Mouse (Mus musculus) gastrocnemius, adult 2 months (tissue): ENCODE measurements around the gene Dennd5b. TPM values are rescaled to one million over a fixed set of nuclear protein-coding genes. Genes with fewer than 3 reads are reported as not detected.

Experiments
- DNase-seq: peaks from one replicate; pipeline ENCODE4 v3.0.0; 2022
- H3K27ac ChIP-seq: fragments of 200-600 bp; 2 replicates; pipeline ENCODE4 v1.8.1; 2022; ENCODE audit warnings: mild to moderate bottlenecking
- H3K4me3 ChIP-seq: fragments of 200-600 bp; 2 replicates; pipeline ENCODE4 v1.8.1; 2022; ENCODE audit warnings: mild to moderate bottlenecking, moderate library complexity
- CTCF ChIP-seq: fragments of 200-600 bp; IDR thresholded peaks from 2 replicates; pipeline ENCODE4 v1.8.1; 2022; ENCODE audit warnings: antibody characterized with exemption, mild to moderate bottlenecking, moderate library complexity
- intact Hi-C: fragments of 180-260 bp; cut with DNase I; formaldehyde crosslinking; loops from one replicate; pipeline ENCODE4 v1.15.1; 2025
- total RNA-seq, 2 experiments: library from RNA; stranded (reverse); gene quantifications; 2 replicates each; pipeline ENCODE4 v1.2.3; 2021

Dennd5b gene
- total RNA-seq, 2 experiments from 2014 or later = 4.8 to 9.1 TPM

DNA sequence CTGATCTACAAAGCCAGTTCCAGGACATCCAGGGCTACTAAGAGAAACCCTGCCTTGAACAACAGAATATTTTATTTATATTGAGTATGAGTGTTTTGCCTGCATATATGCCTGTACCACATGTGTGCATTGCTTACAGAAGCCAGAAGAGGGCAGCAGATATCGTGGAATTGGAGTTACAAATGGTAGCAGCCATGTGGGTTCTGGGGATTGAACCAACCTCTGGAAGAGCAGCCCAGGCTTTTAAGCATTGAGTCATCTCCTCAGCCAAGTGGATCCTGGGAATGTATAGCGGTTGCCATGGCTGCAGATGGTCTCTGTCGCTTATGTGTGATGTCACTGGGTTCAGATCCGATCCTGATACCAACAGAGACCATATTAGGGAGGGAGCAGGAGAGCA is 25.2 kb upstream of the Dennd5b start:
- DNase-seq = peak; percentile 29
- peak; percentile 72 for TF ChIP-seq CTCF
- Histone ChIP-seq H3K27ac (no peak overlapping the region), H3K4me3 (no peak overlapping the region)
- intact Hi-C loops = loop anchor here (5.0 kb wide), 1 partner anchor 181 kb away; the partner anchor contains the start of gene Resf1

- Histone ChIP-seq H3K4me3 (no peak overlapping the region), H3K27ac (no peak overlapping the region)
- intact Hi-C loops = no loop called here
- no peak for DNase-seq
- TF ChIP-seq CTCF = no peak
Observed at GRCm38 (mm10) chr6:149123042-149123441, 21.6 kb upstream of the Dennd5b start.

DNA sequence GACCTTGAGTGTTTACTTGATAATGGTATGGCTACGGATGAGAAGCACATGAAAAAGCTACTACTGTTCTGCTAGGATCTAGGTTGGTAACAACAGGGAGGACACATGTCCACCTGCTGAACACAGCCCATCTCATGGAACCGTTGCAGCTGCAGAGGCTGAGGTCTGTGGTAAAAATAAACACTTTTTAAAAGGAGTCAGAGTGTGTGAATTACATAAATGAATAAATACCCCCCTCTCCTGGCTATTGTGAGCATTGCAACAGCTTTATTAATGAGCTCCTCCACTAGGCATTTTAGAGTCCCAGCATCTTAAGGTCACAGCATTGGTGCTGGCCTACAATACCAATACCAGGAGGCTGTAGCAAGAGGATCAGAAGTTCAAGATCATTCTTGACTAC is 18.4 kb upstream of the Dennd5b start:
- Histone ChIP-seq H3K4me3 (no peak overlapping the region), H3K27ac (peak overlapping the region; percentile 74)
- peak; percentile 82 for TF ChIP-seq CTCF
- peak; percentile 26 for DNase-seq
- intact Hi-C loops = loop anchor here (1.0 kb wide), 2 partner anchors 62 to 110 kb away; no protein-coding TSS in a partner anchor

GRCm38 (mm10) chr6:149118935-149119334 is 17.5 kb upstream of the Dennd5b start:
- Histone ChIP-seq H3K27ac (peak overlapping the region; percentile 74), H3K4me3 (no peak overlapping the region)
- peak; percentile 54 for DNase-seq
- TF ChIP-seq CTCF = peak; percentile 14; the same call in 1 of the 2 replicates
- intact Hi-C loops = loop anchor here (1.0 kb wide), 1 partner anchor 61 kb away; no protein-coding TSS in a partner anchor

DNA sequence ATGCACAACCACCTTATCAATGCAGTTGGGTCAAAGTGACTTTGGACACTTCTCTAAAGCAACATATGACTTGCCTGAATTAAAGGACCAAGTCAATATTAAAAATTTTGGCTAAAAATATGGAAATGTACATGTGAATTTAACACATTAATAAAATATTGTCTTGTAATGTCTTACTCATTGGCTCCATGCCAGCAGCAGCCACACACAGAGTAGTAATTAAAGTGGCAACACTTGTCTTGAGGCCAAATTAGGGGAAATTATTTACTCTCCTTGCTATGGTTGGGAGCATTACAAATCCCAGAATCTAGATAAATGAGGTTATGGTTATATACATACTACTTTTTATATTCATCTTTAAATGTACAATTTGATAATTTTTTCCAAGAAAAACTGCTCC is 15.5 kb upstream of the Dennd5b start:
- no peak for TF ChIP-seq CTCF
- no peak for DNase-seq
- intact Hi-C loops = no loop called here

GRCm38 (mm10) chr6:149108909-149109308 is 7.4 kb upstream of the Dennd5b start:
- intact Hi-C loops = no loop called here
- TF ChIP-seq CTCF = no peak
- Histone ChIP-seq H3K27ac (no peak overlapping the region), H3K4me3 (no peak overlapping the region)
- DNase-seq = no peak

More for the DNA sequence above, 15.5 kb upstream of the Dennd5b start:
- H3K4me3 ChIP-seq = no peak overlapping the region
- no peak overlapping the region for H3K27ac ChIP-seq

DNA sequence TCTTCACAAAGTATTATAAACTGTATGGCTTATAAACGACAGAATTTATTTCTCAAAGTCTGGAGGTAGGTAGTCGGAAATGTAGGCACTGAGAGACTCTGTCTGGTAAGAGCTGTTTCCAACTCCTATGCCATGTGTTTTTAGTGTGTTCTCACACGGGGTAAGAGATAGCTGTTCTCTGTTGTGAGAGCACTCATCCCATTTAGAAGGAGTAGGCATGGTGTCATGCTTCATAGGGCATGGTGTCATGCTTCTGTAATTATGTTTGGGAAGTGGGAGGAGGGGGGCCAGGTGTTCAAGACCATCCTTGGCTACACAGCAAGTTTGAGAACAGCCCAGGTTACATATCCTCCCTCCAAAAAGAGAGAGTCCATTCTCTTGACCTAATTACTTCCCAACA is 6.1 kb upstream of the Dennd5b start:
- Histone ChIP-seq H3K4me3 (no peak overlapping the region), H3K27ac (no peak overlapping the region)
- no peak for DNase-seq
- intact Hi-C loops = no loop called here
- TF ChIP-seq CTCF = no peak

- H3K27ac ChIP-seq = no peak overlapping the region
Observed at GRCm38 (mm10) chr6:149103451-149103850, 2.0 kb upstream of the Dennd5b start.

DNA sequence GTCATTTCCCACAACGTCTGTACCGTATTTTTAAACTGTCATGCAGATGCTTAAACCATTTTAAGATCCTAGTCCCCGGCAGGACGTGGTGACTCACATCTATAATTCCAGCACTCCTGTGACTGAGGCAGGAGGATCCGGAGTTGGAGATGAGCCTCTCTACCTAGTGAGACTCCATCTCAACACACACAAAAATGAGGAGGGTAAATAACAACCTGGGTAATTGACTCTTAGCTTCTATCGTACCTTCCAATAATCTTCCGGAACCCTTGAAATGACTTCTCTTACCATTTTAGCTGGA is 413 bp upstream of the Dennd5b start:
- H3K27ac ChIP-seq = peak overlapping the region; percentile 92
- peak overlapping the region; percentile 84 for H3K4me3 ChIP-seq
- intact Hi-C loops = loop anchor here (5.0 kb wide), 1 partner anchor 155 kb away; the partner anchor contains the start of gene Sinhcaf
- DNase-seq = no peak
- no peak for TF ChIP-seq CTCF

More at GRCm38 (mm10) chr6:149103451-149103850, 2.0 kb upstream of the Dennd5b start:
- intact Hi-C loops = loop anchor here (5.0 kb wide), 1 partner anchor 156 kb away; the partner anchor contains the start of gene Sinhcaf
- TF ChIP-seq CTCF = no peak
- H3K4me3 ChIP-seq = no peak overlapping the region
- DNase-seq = no peak

DNA sequence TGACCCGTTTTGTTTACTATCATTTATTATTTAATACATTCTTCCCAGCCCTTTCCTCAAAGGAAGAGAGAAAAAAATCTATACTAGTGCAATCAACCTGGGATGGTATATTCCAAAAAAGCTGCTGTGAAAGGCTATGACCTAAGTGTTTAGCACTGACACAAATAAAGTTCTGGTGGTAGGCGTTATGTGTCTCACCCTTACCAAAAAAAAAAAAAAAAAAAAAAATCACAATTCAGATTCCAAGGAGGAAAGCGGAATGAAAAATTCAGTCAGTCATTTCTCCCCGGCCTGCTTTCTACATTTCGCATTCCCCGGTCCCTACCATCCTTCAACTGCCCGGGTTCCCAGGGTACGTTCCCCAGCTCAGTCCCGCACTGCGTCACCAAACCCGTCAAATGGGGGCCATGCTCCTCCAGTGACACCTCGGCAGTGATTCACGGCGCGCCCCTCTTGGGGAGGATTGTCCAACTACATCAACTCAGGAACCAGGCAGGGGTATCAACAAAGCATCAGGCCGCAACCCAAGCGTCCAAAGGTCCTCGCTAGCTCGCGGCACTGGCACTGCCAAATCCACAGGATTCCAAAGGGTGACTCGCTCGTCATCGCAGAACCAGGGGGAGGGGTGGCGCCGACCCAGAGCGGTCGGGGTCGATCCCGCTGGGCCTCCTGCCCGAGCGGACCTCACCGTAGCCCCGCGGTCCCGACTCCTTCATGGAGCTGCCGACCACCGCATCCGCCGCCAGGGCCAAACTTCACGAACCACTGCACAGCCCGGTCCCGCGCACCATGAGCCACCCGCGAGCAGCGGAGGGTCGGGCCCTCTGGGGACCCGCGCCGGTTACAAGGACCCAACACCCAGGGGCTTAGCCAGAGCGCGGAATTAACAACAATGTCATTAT is 1.1 kb downstream of the Dennd5b start:
- no peak; the same call in 1 of the 2 replicates for TF ChIP-seq CTCF
- peak overlapping the region; percentile 92 for H3K27ac ChIP-seq
- peak; percentile 53 for DNase-seq
- intact Hi-C loops = loop anchor here (5.0 kb wide), 1 partner anchor 153 kb away; the partner anchor contains the start of gene Sinhcaf
- peak overlapping the region; percentile 84 for H3K4me3 ChIP-seq

- H3K4me3 ChIP-seq = peak overlapping the region; percentile 84; the same call in 1 of the 2 replicates
- intact Hi-C loops = no loop called here
- no peak overlapping the region; the same call in 1 of the 2 replicates for H3K27ac ChIP-seq
- no peak for TF ChIP-seq CTCF
- DNase-seq = no peak
Observed at GRCm38 (mm10) chr6:149098993-149099392, 2.5 kb downstream of the Dennd5b start.

DNA sequence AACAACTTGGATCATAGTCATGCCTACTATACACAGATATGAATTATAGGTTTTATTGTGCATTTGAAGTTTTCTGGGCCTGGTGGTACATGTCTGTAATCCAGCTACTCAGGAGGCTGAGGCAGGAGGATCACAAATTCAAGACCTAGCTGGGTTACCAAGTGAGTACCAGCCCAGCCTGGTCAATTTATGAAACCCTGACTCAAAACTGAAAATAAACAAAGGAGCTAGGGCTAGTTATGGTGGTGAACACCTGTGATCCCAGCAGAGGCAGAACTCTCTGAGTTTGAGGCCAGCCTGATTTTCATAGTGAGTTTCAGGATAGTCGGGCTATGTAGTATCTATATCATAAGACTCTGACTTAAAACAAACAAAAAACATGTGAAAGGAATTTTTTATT is 4.2 kb downstream of the Dennd5b start:
- DNase-seq = no peak
- no peak for TF ChIP-seq CTCF
- intact Hi-C loops = no loop called here
- Histone ChIP-seq H3K4me3 (no peak overlapping the region), H3K27ac (no peak overlapping the region)

- no peak for TF ChIP-seq CTCF
- H3K27ac ChIP-seq = no peak overlapping the region
- DNase-seq = no peak
- no peak overlapping the region for H3K4me3 ChIP-seq
- intact Hi-C loops = no loop called here
Observed at GRCm38 (mm10) chr6:149096233-149096632, 5.2 kb downstream of the Dennd5b start.
